Mouse (Mus musculus) heart, postnatal 0 days (tissue): ENCODE results near the gene Szrd1.

Source experiments
- CTCF ChIP-seq: IDR thresholded peaks from 2 replicates; pipeline ENCODE4 v1.5.1; 2016; ENCODE audit warnings: antibody characterized with exemption, control low read depth, low read depth
- EP300 ChIP-seq: IDR thresholded peaks from 2 replicates; pipeline ENCODE4 v1.6.1; 2016; ENCODE audit warnings: antibody characterized with exemption, low read depth

DNA sequence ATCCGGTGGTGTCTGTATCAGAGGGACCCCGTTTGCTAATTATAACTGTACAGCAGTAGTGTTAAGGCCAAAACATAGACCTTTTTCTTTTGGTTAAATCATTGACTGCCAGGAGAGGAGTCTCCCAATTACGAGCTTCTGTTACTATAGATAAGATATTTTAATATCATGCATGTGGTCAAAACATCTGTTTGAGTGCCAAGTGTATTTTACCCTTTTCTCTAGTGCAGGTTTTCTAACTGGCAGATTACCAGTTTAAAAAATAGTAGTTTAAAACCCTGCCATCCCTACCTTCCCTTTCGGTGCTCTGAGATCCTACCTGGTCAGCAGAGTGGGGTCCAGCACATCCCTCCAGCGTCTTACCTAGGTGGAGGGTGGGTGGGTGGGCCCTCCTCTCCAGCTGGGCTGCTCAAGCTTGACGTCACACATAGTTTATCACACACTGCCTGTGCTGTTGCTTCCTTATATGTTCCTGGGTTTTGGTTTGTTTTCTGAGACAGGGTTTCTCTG is 22.2 kb upstream of the Szrd1 start:
- no peak for TF ChIP-seq EP300
- no peak for TF ChIP-seq CTCF
